Mouse (Mus musculus): Measurements from ENCODE around the gene Gm17359. TPM values are rescaled to one million over a fixed set of nuclear protein-coding genes. Genes with fewer than 3 reads are reported as not detected.
"Not testable (repeated sequence)": the region's sequence is repeated elsewhere in the genome, so short reads cannot be mapped to it uniquely, and the experiment has no call there.

Gm17359 gene
- polyA plus RNA-seq, 1 experiment from 2014 or later, result not detected

GRCm38 (mm10) chr3:79445041-79445440, 108.6 kb downstream of the Gm17359 start:
- no peak for ATAC-seq (replicated peaks; ENCODE audit: insufficient number of reproducible peaks, low FRiP score, low TSS enrichment, low read depth)

DNA sequence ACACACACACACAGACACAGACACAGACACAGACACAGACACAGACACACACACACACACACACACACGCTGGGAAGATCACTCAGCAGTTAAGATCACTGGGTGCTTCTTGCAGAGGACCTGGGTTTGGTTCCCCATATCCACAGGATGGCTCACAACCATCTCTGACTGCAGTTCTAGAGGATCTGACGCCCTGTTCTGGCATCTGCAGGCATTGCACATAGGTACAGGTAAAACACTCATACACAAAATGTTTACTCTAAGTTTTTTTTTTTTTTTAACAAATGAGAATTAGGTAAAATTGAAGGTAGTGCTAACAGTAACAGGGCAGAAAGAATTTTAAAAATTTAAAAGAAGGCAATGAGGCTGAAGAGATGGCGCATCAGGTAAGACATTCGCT, 109.7 kb downstream of the Gm17359 start:
- Histone ChIP-seq H3K9me3 (replicated peaks; ENCODE audit: control insufficient read depth, low read length) (no peaks in the 10 kb centered on the region), H3K4me2 (ENCODE audit: low read depth, low read length) (no peak overlapping the region), H3K27ac (replicated peaks; ENCODE audit: low read depth, low read length) (no peak overlapping the region), H3K4me3 (ENCODE audit: low read depth, low read length) (no peak overlapping the region), H3K4me1 (ENCODE audit: control insufficient read depth, insufficient read depth, low read length) (no peaks in the 10 kb centered on the region), H3K36me3 (replicated peaks; ENCODE audit: control insufficient read depth, insufficient read depth, low read depth, low read length) (no peaks in the 10 kb centered on the region), H3K27me3 (ENCODE audit: control insufficient read depth, insufficient read depth, low read length) (no peaks in the 10 kb centered on the region), H3K9ac (replicated peaks; ENCODE audit: low read length) (no peak overlapping the region)
- ATAC-seq (replicated peaks; ENCODE audit: insufficient number of reproducible peaks, low FRiP score, low TSS enrichment, low read depth), result no peak
- WGBS, result 88% methylated on average over 4 of the region's 4 CpGs
- DNase-seq (ENCODE audit: low spot score), result no peak

More at GRCm38 (mm10) chr3:79445041-79445440, 108.6 kb downstream of the Gm17359 start:
- no peaks in the 10 kb centered on the region for H3K9me3 ChIP-seq (replicated peaks; ENCODE audit: control insufficient read depth, low read length)
- no peaks in the 10 kb centered on the region for H3K4me1 ChIP-seq (ENCODE audit: control insufficient read depth, insufficient read depth, low read length)
- no peak for DNase-seq (ENCODE audit: low spot score)
- H3K9ac ChIP-seq (replicated peaks; ENCODE audit: low read length), result no peak overlapping the region
- H3K27me3 ChIP-seq (ENCODE audit: control insufficient read depth, insufficient read depth, low read length), result no peaks in the 10 kb centered on the region
- H3K4me3 ChIP-seq (ENCODE audit: low read depth, low read length), result no peak overlapping the region
- WGBS, result 73% methylated on average over 8 of the region's 8 CpGs
- no peaks in the 10 kb centered on the region for H3K36me3 ChIP-seq (replicated peaks; ENCODE audit: control insufficient read depth, insufficient read depth, low read depth, low read length)
- H3K27ac ChIP-seq (replicated peaks; ENCODE audit: low read depth, low read length), result no peak overlapping the region
- H3K4me2 ChIP-seq (ENCODE audit: low read depth, low read length), result no peak overlapping the region

DNA sequence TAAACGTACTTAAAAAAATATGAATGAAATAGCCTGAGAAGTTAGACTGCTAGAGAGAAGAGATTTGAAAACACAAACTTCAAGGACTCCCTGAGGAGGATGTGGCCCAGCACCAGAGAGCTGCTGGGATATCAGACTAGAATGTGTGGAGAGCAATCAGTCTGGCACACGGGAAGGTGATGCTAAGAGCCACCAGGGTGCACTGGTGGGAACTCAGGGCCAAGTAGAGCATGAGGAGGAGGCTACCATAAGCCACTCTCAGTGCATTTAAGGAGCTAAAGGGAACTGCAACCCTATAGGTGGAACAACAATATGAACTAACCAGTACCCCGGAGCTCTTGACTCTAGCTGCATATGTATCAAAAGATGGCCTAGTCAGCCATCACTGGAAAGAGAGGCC, 110.2 kb downstream of the Gm17359 start:
- 90% methylated on average over 3 of the region's 3 CpGs for WGBS
- H3K4me1 ChIP-seq (ENCODE audit: control insufficient read depth, insufficient read depth, low read length), result not testable (repeated sequence)

DNA sequence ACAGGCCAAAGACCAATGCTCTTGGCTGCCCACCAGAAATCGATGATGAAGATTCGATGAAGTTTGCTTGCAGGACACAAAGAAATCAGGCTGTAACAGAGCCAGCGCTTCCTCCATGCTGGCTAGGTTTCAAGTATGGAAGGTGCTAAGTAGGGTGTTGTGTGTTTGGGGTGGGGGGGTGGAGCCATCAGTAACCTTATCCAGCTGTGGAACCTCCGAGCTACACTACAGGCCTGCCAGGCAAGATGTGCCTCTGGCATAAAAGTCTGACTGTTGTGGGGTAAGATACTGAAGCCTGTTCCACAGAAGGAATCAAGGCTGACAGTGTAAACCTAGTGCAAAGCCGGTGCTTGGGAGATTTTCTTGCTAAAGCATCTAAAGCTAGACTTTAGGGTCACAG, 112.0 kb downstream of the Gm17359 start:
- H3K4me3 ChIP-seq (ENCODE audit: low read depth, low read length), result no peak overlapping the region

More for the DNA sequence above, 110.2 kb downstream of the Gm17359 start:
- H3K4me2 ChIP-seq (ENCODE audit: low read depth, low read length); H3K9ac ChIP-seq (replicated peaks; ENCODE audit: low read length); H3K9me3 ChIP-seq (replicated peaks; ENCODE audit: control insufficient read depth, low read length); H3K27ac ChIP-seq (replicated peaks; ENCODE audit: low read depth, low read length); ATAC-seq (replicated peaks; ENCODE audit: insufficient number of reproducible peaks, low FRiP score, low TSS enrichment, low read depth); DNase-seq (ENCODE audit: low spot score); H3K27me3 ChIP-seq (ENCODE audit: control insufficient read depth, insufficient read depth, low read length); H3K36me3 ChIP-seq (replicated peaks; ENCODE audit: control insufficient read depth, insufficient read depth, low read depth, low read length); H3K4me3 ChIP-seq (ENCODE audit: low read depth, low read length): not testable (repeated sequence)

GRCm38 (mm10) chr3:79449361-79449760, 112.9 kb downstream of the Gm17359 start:
- Histone ChIP-seq H3K9me3 (replicated peaks; ENCODE audit: control insufficient read depth, low read length) (no peaks in the 10 kb centered on the region), H3K36me3 (replicated peaks; ENCODE audit: control insufficient read depth, insufficient read depth, low read depth, low read length) (no peaks in the 10 kb centered on the region)
- WGBS, result 48% methylated on average over 7 of the region's 7 CpGs

More for the DNA sequence above, 112.0 kb downstream of the Gm17359 start:
- DNase-seq (ENCODE audit: low spot score) (no peak), ATAC-seq (replicated peaks; ENCODE audit: insufficient number of reproducible peaks, low FRiP score, low TSS enrichment, low read depth) (no peak)
- no peak overlapping the region; the same call in 1 of the 2 replicates for H3K27ac ChIP-seq (replicated peaks; ENCODE audit: low read depth, low read length)
- H3K4me2 ChIP-seq (ENCODE audit: low read depth, low read length), result no peak overlapping the region
- H3K9me3 ChIP-seq (replicated peaks; ENCODE audit: control insufficient read depth, low read length), result no peaks in the 10 kb centered on the region
- no peaks in the 10 kb centered on the region for H3K36me3 ChIP-seq (replicated peaks; ENCODE audit: control insufficient read depth, insufficient read depth, low read depth, low read length)
- no peaks in the 10 kb centered on the region for H3K4me1 ChIP-seq (ENCODE audit: control insufficient read depth, insufficient read depth, low read length)
- WGBS, result 81% methylated on average over 5 of the region's 5 CpGs
- H3K27me3 ChIP-seq (ENCODE audit: control insufficient read depth, insufficient read depth, low read length), result no peaks in the 10 kb centered on the region
- no peak overlapping the region; the same call in 1 of the 2 replicates for H3K9ac ChIP-seq (replicated peaks; ENCODE audit: low read length)

DNA sequence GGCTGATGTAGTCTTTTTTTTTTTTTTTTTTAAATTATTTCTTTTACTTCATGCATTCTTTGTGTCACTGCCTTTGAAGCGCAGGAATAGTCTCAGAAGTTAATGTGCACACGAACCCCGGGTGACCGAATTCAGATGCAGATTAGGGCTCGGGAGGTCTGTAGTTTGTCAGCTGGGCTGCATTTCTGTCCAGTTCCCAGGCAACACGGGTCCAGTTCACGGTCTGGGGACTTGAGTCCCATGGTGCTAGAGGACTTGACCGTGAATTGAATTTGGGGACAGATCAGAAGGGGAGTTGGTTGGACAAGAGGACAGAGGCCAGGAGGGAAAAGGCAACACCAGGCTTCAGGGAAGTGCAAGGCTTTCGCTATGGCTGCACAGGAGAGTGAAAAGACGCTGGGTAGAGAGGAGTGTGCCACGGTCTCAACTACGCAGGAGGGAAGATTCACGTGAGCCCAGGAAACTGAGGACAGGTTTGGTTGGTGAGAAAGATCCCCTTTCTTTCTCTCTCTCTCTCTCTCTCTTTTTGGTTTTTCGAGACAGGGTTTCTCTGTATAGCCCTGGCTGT, 116.3 kb downstream of the Gm17359 start:
- Histone ChIP-seq H3K9ac (replicated peaks; ENCODE audit: low read length) (no peak overlapping the region), H3K4me3 (ENCODE audit: low read depth, low read length) (no peak overlapping the region), H3K4me2 (ENCODE audit: low read depth, low read length) (no peak overlapping the region), H3K27me3 (ENCODE audit: control insufficient read depth, insufficient read depth, low read length) (no peaks in the 10 kb centered on the region), H3K4me1 (ENCODE audit: control insufficient read depth, insufficient read depth, low read length) (no peaks in the 10 kb centered on the region), H3K36me3 (replicated peaks; ENCODE audit: control insufficient read depth, insufficient read depth, low read depth, low read length) (no peaks in the 10 kb centered on the region), H3K27ac (replicated peaks; ENCODE audit: low read depth, low read length) (no peak overlapping the region), H3K9me3 (replicated peaks; ENCODE audit: control insufficient read depth, low read length) (no peaks in the 10 kb centered on the region)
- ATAC-seq (replicated peaks; ENCODE audit: insufficient number of reproducible peaks, low FRiP score, low TSS enrichment, low read depth) (0 out of 2 replicates have a peak, but pooled peaks have one; percentile 50), DNase-seq (ENCODE audit: low spot score) (no peak)
- 74% methylated on average over 14 of the region's 14 CpGs for WGBS

More at GRCm38 (mm10) chr3:79449361-79449760, 112.9 kb downstream of the Gm17359 start:
- Histone ChIP-seq H3K4me3 (ENCODE audit: low read depth, low read length) (no peak overlapping the region), H3K4me1 (ENCODE audit: control insufficient read depth, insufficient read depth, low read length) (no peaks in the 10 kb centered on the region), H3K27me3 (ENCODE audit: control insufficient read depth, insufficient read depth, low read length) (no peaks in the 10 kb centered on the region), H3K9ac (replicated peaks; ENCODE audit: low read length) (no peak overlapping the region), H3K27ac (replicated peaks; ENCODE audit: low read depth, low read length) (0 out of 2 replicates have a peak overlapping the region, but pooled peaks have one; percentile 21), H3K4me2 (ENCODE audit: low read depth, low read length) (no peak overlapping the region)
- no peak for ATAC-seq (replicated peaks; ENCODE audit: insufficient number of reproducible peaks, low FRiP score, low TSS enrichment, low read depth)
- DNase-seq (ENCODE audit: low spot score), result peak; percentile 56

DNA sequence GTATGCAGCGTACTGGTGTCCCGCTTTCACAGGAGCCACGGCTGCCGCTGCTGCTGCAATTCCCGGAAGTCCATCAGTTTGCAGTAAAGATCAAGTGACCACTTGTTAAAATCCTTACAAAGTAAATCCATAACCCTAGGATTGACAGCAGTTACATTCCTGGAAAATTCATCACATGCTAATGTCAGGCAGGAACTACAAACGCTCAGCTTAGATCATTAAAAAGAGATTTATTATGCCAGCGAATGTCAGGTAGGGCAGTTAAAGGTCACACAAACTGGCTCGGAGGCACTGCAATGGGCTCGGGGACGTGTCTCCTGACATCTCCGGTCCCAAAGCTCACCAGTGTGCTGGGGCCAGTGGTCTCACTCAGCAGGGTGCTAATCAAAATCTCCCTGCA, 119.3 kb downstream of the Gm17359 start:
- Histone ChIP-seq H3K36me3 (replicated peaks; ENCODE audit: control insufficient read depth, insufficient read depth, low read depth, low read length) (peaks cover 3% of the 10 kb centered on the region), H3K4me2 (ENCODE audit: low read depth, low read length) (no peak overlapping the region), H3K9ac (replicated peaks; ENCODE audit: low read length) (no peak overlapping the region), H3K9me3 (replicated peaks; ENCODE audit: control insufficient read depth, low read length) (no peaks in the 10 kb centered on the region), H3K27me3 (ENCODE audit: control insufficient read depth, insufficient read depth, low read length) (no peaks in the 10 kb centered on the region), H3K4me1 (ENCODE audit: control insufficient read depth, insufficient read depth, low read length) (no peaks in the 10 kb centered on the region), H3K27ac (replicated peaks; ENCODE audit: low read depth, low read length) (no peak overlapping the region), H3K4me3 (ENCODE audit: low read depth, low read length) (no peak overlapping the region)
- 64% methylated on average over 11 of the region's 11 CpGs for WGBS
- ATAC-seq (replicated peaks; ENCODE audit: insufficient number of reproducible peaks, low FRiP score, low TSS enrichment, low read depth) (no peak), DNase-seq (ENCODE audit: low spot score) (no peak)

DNA sequence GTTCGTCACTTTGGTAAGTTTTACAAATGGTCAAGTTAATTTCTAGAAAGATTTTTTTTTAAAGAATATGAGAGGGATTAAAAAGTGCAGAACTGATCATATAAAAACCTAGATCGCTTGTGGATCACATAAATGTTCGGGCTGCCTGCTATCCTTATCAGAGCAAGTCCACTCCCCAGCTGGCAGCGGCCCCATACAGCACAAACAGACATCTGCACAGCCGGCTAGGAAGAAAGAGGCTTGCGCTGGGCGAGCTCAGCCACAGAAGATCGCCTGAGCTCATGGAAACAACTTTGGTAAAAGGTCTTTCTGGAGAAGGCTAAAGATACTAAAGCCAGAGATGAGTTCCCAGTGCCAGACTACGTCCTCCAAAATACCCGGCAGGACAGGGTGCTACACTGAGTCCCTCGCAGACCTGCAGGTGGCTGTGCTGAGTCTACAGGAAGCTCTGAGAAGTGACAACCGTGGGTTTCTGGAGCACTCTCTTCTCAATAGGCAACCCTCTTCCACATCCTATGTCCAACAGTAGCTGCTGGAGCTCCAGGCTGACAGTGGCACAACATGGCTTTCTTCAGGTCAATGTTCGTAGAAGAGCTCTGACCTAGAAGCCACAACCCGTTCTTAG, 122.3 kb downstream of the Gm17359 start:
- 94% methylated on average over 14 of the region's 14 CpGs for WGBS
- Histone ChIP-seq H3K27me3 (ENCODE audit: control insufficient read depth, insufficient read depth, low read length) (no peaks in the 10 kb centered on the region), H3K4me1 (ENCODE audit: control insufficient read depth, insufficient read depth, low read length) (no peaks in the 10 kb centered on the region), H3K9ac (replicated peaks; ENCODE audit: low read length) (no peak overlapping the region), H3K9me3 (replicated peaks; ENCODE audit: control insufficient read depth, low read length) (no peaks in the 10 kb centered on the region), H3K4me3 (ENCODE audit: low read depth, low read length) (no peak overlapping the region), H3K4me2 (ENCODE audit: low read depth, low read length) (no peak overlapping the region), H3K27ac (replicated peaks; ENCODE audit: low read depth, low read length) (no peak overlapping the region), H3K36me3 (replicated peaks; ENCODE audit: control insufficient read depth, insufficient read depth, low read depth, low read length) (peaks cover 5% of the 10 kb centered on the region)
- DNase-seq (ENCODE audit: low spot score), result no peak
- ATAC-seq (replicated peaks; ENCODE audit: insufficient number of reproducible peaks, low FRiP score, low TSS enrichment, low read depth), result no peak

Data from embryonic facial prominence, embryonic 11.5 days (tissue).